Mouse (Mus musculus) liver, adult (tissue): Measurements from ENCODE around the gene Hexb.

ENCODE experiments used
- GATA4 ChIP-seq: IDR thresholded peaks from 2 replicates; pipeline ENCODE4 v1.6.1; 2014; ENCODE audit warnings: mild to moderate bottlenecking, low read length; ENCODE audit not compliant: insufficient replicate concordance

The Hexb gene

DNA sequence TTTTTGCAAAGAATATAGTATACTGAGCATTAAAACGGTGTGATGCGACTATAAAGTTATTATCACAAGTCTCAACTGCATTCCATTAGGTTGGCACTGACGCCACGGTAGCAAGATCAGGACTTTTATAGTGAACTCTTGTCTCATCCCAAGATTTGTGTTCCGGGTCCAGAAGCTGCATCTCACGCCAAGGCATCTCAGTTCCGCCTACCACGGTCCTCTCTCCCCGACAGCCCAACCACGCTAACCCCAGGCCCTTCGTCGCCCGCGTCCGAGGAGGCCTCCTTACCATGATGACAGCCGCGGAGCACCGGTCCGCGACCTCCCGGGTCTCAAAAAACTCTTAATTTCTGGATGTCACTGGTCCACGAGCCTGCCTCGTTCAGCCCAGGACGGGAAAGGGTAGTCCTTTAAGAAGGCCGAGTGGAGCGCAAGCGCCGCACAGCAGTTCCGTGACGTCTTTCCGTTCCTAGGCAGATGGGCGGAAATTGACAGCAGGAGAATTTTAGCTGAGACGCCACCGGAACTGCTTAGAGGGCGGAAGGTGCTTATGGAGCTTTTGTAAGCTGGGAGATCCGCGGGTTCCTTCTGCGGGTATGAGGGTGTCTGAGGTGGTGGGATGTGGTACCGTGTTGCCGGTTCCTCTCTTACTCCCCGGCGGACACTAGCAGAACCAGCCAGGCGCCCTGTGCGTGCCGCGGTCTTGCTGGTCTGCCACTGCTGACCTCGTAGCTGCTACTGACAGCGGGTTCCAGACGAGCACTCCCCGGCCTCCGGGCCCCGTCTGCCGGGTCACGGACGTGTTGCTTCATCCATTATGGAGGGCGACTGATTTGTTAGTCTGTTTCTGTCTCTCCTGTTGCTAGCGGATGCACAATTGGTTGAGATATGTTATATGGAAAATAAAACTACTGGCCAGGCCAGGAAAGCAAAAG is 60.4 kb downstream of the Hexb start, which contains the start of the genes Gfm2 and Nsa2:
Gene Gfm2 (plus strand): TSS at position 472 of the 935 bp plus-strand sequence.
Gene Nsa2 (minus strand): TSS at position 472 of the 935 bp plus-strand sequence.
- TF ChIP-seq GATA4 = no peak
